24 mouse cellular contexts compared by ENCODE assay signal in genomic region chr14:46421823-46422222, GRCm38 (mm10). TPM values are rescaled to one million over a fixed set of nuclear protein-coding genes. Genes with fewer than 3 reads are reported as not detected.
"Had no signal": no experiment of that assay in that cellular context is flagged by ENCODE, and none has a peak within 500 bp of the region (broad histone marks: within the 10 kb centered on the region; RNA-seq: fewer than 3 reads in every experiment).

No protein-coding gene starts in this region.

- H3K4me2 ChIP-seq: lung, embryonic 14.5 days; midbrain, embryonic 13.5 days; midbrain, embryonic 15.5 days; neural tube, embryonic 13.5 days; neural tube, embryonic 15.5 days had no signal

- ATAC-seq: midbrain, embryonic 13.5 days; midbrain, embryonic 15.5 days had no signal

- H3K9me3 ChIP-seq: midbrain, embryonic 13.5 days; midbrain, embryonic 15.5 days; neural tube, embryonic 13.5 days; neural tube, embryonic 15.5 days had no signal

- H3K4me1 ChIP-seq: midbrain, embryonic 15.5 days; neural tube, embryonic 13.5 days; neural tube, embryonic 15.5 days had no signal

- DNase-seq: lung, adult 18-20 months; lung, embryonic 14.5 days; lung, postnatal 10 days; lung, postnatal 4 days; retina, postnatal 1 day; right cerebral cortex, adult 18-20 months; right cerebral cortex, postnatal 25 days; right cerebral cortex, postnatal 4 days; spleen, adult 18-20 months; thymus, adult 2 months; thymus, postnatal 25 days; thymus, postnatal 4 days had no signal

- H3K27me3 ChIP-seq: midbrain, embryonic 13.5 days; midbrain, embryonic 15.5 days; neural tube, embryonic 13.5 days; neural tube, embryonic 15.5 days had no signal

- H3K4me3 ChIP-seq: midbrain, embryonic 10.5 days; midbrain, embryonic 13.5 days; midbrain, embryonic 15.5 days; myocyte; neural tube, embryonic 13.5 days; neural tube, embryonic 15.5 days had no signal

- H3K27ac ChIP-seq: midbrain, embryonic 10.5 days; midbrain, embryonic 13.5 days; midbrain, embryonic 15.5 days; neural tube, embryonic 13.5 days; neural tube, embryonic 15.5 days had no signal

- H3K36me3 ChIP-seq: midbrain, embryonic 10.5 days; midbrain, embryonic 13.5 days; midbrain, embryonic 15.5 days; neural tube, embryonic 13.5 days; neural tube, embryonic 15.5 days had no signal

- H3K9ac ChIP-seq: lung, embryonic 14.5 days; midbrain, embryonic 13.5 days; midbrain, embryonic 15.5 days; neural tube, embryonic 13.5 days; neural tube, embryonic 15.5 days had no signal

RNA-seq across cellular contexts. Expression of gene Bmp4, which starts 31.4 kb away (rescaled TPM):
- total RNA-seq: megakaryocyte-erythroid progenitor cell, adult 5-6 weeks had no signal

RNA-seq across cellular contexts. Expression of gene Gm15217, which starts 42.6 kb away (rescaled TPM):
- total RNA-seq: megakaryocyte, adult 5-6 weeks; megakaryocyte-erythroid progenitor cell, adult 5-6 weeks had no signal
- polyA plus RNA-seq: liver, embryonic 16.5 days; midbrain, embryonic 10.5 days; midbrain, embryonic 13.5 days; midbrain, embryonic 15.5 days; myocyte; neural tube, embryonic 11.5 days; neural tube, embryonic 13.5 days; neural tube, embryonic 15.5 days; small intestine, adult 2 months; thymus, adult 2 months; urinary bladder, adult 2 months had no signal
